Mouse (Mus musculus) retina, adult 2 months (tissue): ENCODE results near the gene Dcaf8.

Source experiments
- DNase-seq: peaks from one replicate; pipeline ENCODE4 v3.0.0-alpha.2; 2012; ENCODE audit warnings: low read depth, low spot score

Dcaf8 gene

DNA sequence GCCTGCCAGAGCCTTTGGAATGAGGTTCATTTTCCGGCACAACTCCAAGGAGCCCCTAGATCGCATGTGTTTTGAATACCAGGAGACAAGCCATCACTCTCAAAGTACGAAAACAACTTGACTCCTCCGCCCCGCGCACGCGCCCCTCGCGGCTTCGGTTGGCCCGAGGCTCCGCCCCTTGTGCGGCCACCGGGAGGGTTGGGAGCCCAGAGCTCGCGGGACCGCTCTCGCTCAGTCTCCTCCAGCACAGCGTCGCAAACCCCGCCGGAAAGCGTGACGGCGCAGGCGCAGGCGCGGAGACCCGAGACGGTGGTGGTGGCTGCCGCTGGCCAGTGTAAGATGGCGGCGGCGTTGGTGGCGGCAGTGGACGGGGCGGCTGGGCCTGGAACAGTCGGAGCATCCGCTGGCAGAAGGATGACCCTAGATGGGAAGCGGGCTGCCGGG lies at the start of gene Dcaf8:
Gene Dcaf8, plus strand, starts transcription at position 250 of the 444 bp plus-strand sequence.
- peak; percentile 85 for DNase-seq

- DNase-seq, result no peak
These were observed 48.4 kb upstream of the Dcaf8 start for GRCm38 (mm10) chr1:172099325-172100033.

GRCm38 (mm10) chr1:172103619-172104018 lies 44.3 kb upstream of the Dcaf8 start:
- no peak for DNase-seq

DNA sequence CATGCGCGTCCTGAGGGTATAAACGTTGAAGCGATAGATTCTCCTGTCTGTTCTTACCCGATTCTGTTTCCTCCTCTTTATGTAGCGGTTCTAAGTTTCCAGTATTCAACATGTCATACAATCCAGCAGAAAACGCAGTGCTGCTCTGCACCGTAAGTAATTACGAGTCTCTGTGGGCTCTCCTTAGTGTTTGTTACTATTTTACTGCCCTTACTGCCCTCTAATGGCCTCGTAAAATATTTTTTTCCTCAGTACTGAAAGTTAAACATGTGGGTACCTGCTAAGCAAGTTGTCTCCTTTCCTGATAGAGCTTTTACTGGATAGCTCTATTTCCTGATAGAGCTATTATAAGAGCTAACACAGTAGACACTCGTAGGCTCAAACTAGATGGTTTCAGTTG lies 42.8 kb upstream of the Dcaf8 start:
- DNase-seq, result no peak

DNA sequence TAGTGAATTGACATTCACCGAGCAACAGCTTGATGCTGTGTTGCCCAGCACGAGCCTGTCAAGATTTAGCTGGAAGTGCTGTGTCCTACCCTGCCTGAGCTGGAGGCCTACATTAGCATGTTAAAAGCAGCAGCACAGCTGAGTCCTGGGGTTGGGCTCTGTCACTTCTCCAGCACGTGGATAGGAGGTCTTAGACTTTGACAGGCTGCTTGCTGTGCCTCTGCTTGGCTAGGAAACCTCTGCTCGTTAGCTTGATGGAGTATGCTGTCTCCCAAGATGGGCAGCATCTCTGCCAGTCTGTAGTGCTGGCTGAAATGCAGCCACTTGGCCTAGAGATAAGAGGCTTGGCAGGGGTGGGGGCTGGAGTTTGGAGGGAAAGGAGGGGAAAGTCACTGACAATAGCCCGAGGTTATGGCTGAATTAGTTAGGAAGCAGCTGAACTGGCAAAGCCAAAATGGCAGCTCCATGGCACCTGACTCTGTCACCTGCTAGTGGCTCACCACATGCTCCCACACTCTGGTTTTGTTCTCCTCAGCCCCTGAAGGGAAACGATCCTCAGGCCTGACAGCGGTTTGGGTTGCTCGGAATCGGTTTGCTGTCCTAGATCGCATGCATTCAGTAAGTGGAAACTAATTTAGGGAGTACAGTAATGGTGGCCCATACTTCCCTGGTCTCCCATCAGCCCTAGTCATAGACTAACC lies 40.0 kb upstream of the Dcaf8 start:
- no peak for DNase-seq

- no peak for DNase-seq
These were observed 30.9 kb upstream of the Dcaf8 start for GRCm38 (mm10) chr1:172116948-172117347.

GRCm38 (mm10) chr1:172119100-172119499 lies 28.8 kb upstream of the Dcaf8 start:
- no peak for DNase-seq

DNA sequence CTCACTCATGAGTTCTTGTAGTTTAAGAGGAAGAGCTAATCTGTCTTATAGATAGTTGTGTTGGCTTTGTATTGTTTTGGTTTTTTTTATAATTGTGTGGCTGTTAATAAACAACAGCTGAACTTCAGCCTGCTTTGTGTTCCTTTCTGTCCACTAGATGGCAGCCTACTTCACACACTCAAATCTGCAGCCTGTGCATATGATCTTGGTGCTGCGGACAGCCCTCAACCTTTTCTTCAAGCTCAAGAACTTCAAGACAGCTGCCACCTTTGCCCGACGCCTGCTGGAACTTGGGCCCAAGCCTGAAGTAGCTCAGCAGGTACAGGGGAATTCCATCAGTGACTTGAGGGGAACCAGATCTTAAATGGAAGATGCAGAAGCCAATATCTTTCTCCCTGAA lies 28.2 kb upstream of the Dcaf8 start:
- DNase-seq, result peak; percentile 39

- no peak for DNase-seq
These were observed 25.2 kb upstream of the Dcaf8 start for GRCm38 (mm10) chr1:172122671-172123070.

DNA sequence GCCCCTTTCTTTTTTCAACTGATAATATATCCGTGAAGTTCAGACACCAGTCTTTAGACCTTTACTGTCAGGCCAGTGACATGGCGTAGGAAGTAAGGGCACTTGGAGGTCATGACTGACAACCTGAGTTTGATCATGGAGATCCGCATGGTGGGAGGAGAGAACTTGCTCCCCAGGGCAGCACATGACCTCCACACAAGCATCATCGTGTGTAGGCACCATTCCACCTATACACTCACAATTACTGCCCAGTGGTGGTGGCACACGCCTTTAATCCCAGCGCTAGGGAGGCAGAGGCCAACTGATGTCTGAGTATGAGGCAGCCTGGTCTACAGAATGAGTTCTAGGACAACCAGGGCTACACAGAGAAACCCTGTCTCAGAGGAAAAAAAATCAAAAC lies 23.3 kb upstream of the Dcaf8 start:
- DNase-seq, result no peak

- peak; percentile 82 for DNase-seq
These were observed 21.2 kb upstream of the Dcaf8 start, which contains the start of gene Pex19 for GRCm38 (mm10) chr1:172126376-172127347. TSS of gene Pex19 (plus strand) at chr1:172126755.

DNA sequence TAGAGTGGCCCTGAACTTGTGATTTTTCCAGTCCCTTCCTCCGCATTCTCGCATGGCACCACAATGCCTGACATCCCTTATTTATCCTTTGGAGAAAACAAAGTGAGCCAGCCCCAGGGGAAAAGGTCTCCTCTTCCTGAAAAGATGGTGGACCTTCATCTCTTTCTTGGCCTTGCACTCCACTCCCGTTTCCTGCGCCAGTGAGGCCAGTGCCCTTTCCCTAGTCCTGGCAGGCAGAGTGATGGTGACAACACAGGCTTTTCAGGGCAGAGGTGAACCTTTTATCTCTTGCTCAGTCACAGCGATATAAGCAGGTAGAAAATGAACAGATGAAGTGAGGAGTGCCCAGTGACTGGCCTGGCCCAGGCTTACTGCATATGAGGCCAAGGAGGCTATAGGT lies 20.4 kb upstream of the Dcaf8 start:
- DNase-seq, result no peak

DNA sequence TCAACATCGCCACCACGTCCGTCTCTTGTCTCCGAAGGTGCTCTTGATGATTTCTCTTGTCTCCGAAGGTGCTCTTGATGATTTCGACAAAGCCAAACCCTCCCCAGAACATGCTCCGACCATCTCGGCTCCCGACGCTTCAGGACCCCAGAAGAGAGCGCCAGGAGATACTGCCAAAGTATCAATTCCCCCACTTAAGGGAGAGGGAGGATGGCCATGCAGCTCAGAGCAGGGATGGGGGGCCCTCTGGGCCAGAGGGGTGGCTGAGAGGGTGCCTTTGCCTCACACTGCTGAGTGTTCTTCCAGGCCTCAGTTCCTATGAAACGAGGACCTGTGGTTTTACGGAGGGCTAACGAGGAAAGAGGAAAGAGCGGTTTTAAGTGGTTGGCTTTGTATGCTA lies 19.3 kb upstream of the Dcaf8 start:
- DNase-seq, result no peak

DNA sequence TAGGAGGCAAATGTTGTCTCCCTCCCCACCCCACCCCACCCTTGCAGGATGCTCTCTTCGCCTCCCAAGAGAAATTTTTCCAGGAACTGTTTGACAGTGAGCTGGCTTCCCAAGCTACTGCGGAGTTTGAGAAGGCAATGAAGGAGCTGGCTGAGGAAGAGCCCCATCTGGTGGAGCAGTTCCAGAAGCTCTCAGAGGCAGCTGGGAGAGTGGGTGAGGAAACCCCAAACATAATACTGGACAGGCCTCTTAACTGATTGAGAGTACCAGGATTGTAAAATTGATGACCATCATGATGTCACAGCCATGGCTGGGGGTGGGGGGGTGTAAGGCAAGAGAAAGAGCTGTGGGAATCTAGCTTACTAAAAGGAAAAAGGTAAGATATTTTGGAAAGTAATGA lies 18.8 kb upstream of the Dcaf8 start:
- no peak for DNase-seq

GRCm38 (mm10) chr1:172129780-172130179 lies 18.1 kb upstream of the Dcaf8 start:
- no peak for DNase-seq

DNA sequence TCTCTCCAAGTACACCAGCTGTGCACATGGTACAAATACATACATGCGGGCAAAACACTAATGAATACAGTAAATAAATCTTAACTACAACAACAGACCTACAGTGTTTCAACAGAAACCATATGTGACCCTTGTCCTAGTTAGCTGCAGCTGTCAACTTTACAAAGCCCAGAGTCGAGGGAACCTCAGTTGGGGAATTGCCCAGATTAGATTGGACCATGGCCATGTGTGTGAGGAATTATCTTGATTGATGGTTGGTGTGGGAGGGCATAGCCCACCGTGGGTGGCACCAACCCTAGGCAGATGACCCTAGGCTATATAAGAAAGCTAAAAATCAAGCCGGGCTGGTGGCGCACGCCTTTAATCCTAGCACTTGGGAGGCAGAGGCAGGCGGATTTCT lies 15.6 kb upstream of the Dcaf8 start:
- no peak for DNase-seq

DNA sequence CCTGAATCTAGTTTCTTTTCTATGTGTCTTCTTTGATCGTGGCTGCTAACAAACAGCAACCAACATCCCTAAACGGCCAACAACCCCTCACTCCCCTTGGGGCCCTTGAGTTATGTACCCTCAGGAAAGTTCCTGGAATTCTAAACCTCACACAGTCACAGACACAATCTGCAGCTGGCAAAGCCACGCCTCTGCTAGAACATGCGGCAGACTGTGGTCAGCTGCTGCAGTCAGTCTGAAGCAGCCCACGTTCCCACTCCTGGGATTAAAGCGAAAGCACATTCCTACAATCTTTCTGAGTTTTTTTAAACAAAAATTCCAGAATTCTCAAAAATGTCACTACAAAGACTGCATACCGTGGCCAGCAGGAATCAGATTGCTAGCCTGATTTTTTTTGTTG lies 14.3 kb upstream of the Dcaf8 start:
- no peak for DNase-seq

- DNase-seq, result no peak
These were observed 13.8 kb upstream of the Dcaf8 start for GRCm38 (mm10) chr1:172134072-172134471.

DNA sequence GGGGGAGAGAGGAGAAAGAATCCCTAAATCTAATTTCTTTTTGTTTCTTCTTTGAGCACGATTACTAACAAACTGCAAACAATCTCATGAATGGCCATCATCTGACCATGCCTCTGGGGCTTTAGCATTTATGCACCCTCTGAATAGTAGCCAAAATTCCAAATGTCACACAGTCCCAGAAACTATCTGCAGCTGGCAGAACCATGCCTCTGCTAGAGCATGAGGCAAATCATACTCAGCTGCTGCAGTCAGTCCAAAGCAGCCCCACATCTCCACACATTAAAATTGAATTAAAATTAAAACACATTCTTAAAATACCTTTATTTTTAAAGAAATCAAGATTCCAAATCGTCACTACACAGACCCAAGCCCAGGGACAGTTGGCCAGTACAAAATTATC lies 7.7 kb upstream of the Dcaf8 start:
- DNase-seq, result no peak

- DNase-seq, result no peak
These were observed 7.1 kb upstream of the Dcaf8 start for GRCm38 (mm10) chr1:172140825-172141224.

- no peak for DNase-seq
These were observed 6.4 kb upstream of the Dcaf8 start for GRCm38 (mm10) chr1:172141529-172141928.

DNA sequence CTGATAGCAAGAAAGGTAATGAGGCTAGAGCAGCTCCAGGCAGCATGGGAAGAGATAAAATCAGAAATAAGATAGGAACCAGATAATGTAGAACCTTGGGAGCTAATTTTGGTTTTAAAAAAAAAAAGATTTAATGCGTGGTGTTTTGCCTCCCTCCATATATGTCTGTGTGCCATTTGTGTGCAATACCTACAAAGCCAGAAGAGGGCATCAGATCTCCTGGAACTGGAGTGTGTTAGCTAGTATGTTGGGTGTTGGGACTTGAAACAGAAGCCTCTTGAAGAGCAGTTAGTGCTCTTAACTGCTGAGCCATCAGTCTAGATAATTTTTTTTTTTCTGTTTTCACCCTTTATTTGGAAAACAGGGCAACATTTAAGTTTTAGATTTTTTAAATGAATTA lies 4.3 kb upstream of the Dcaf8 start:
- no peak for DNase-seq
